Mouse (Mus musculus) adrenal gland, postnatal 36 days (tissue): ENCODE data around the gene March4. TPM values are rescaled to one million over a fixed set of nuclear protein-coding genes. Genes with fewer than 3 reads are reported as not detected.
A peak's percentile ranks its signal among the peaks of the same experiment; 100 is the strongest.

ENCODE experiments used
- DNase-seq, 2 experiments: peaks; one replicate each; pipeline ENCODE4 v3.0.0; 2021; ENCODE audit warnings: mixed read lengths in 1 of 2
- long read RNA-seq, 2 experiments: library from polyadenylated mRNA; stranded (forward); transcript quantifications; one replicate each; pipeline ENCODE4 v2.0.0; 2021; ENCODE audit warnings: borderline sequencing depth in 2 of 2
- total RNA-seq, 2 experiments: library from RNA; stranded (reverse); gene quantifications; 2 replicates each; pipeline ENCODE4 v1.2.3; 2021

Gene March4
- under 1 TPM; 0.30 to 0.56 TPM for total RNA-seq
- long read RNA-seq, experiment 1, partial matches to known transcripts, result 0 of 1 reads
- long read RNA-seq, experiment 1, other reads (novel, unspliced or antisense), result 1 of 1 reads
- long read RNA-seq, experiment 2, result 0 reads

- peak; percentile 80 to 85 for DNase-seq
These were observed at the start of gene March4 for GRCm38 (mm10) chr1:72536611-72537351. March4 (minus strand) TSS chr1:72536930.

- DNase-seq, result no peak
These were observed 49.5 kb upstream of the March4 start for GRCm38 (mm10) chr1:72585971-72586875.

- DNase-seq, result no peak
These were observed 47.2 kb upstream of the March4 start for GRCm38 (mm10) chr1:72583906-72584305.

GRCm38 (mm10) chr1:72582947-72583731 lies 46.4 kb upstream of the March4 start, which contains the start of gene Smarcal1:
Smarcal1 (plus strand) TSS chr1:72583251.
- DNase-seq, result peak; percentile 92 to 94

GRCm38 (mm10) chr1:72578806-72579205 lies 42.1 kb upstream of the March4 start:
- no peak for DNase-seq

GRCm38 (mm10) chr1:72578351-72578750 lies 41.6 kb upstream of the March4 start:
- no peak for DNase-seq

GRCm38 (mm10) chr1:72577481-72577922 lies 40.8 kb upstream of the March4 start:
- no peak for DNase-seq

GRCm38 (mm10) chr1:72575121-72575520 lies 38.4 kb upstream of the March4 start:
- no peak for DNase-seq

GRCm38 (mm10) chr1:72574608-72575007 lies 37.9 kb upstream of the March4 start:
- no peak for DNase-seq

- peak in 1 of 2 experiments; percentile 21 for DNase-seq
These were observed 37.3 kb upstream of the March4 start for GRCm38 (mm10) chr1:72574047-72574446.

GRCm38 (mm10) chr1:72568725-72569124 lies 32.0 kb upstream of the March4 start:
- no peak for DNase-seq

- DNase-seq, result no peak
These were observed 30.3 kb upstream of the March4 start for GRCm38 (mm10) chr1:72567056-72567455.

GRCm38 (mm10) chr1:72564334-72564962 lies 27.7 kb upstream of the March4 start:
- DNase-seq, result peak; percentile 53 to 63

- no peak for DNase-seq
These were observed 21.9 kb upstream of the March4 start for GRCm38 (mm10) chr1:72558625-72559024.

GRCm38 (mm10) chr1:72556471-72556870 lies 19.7 kb upstream of the March4 start:
- peak; percentile 63 to 66 for DNase-seq

GRCm38 (mm10) chr1:72550317-72550716 lies 13.6 kb upstream of the March4 start:
- no peak for DNase-seq

- no peak for DNase-seq
These were observed 1.5 kb upstream of the March4 start for GRCm38 (mm10) chr1:72538266-72538665.

GRCm38 (mm10) chr1:72535725-72536571 lies 782 bp downstream of the March4 start:
- DNase-seq, result peak; percentile 1 to 3

- DNase-seq, result no peak
These were observed 3.3 kb downstream of the March4 start for GRCm38 (mm10) chr1:72533439-72533838.

- no peak for DNase-seq
These were observed 3.8 kb downstream of the March4 start for GRCm38 (mm10) chr1:72532926-72533325.
